Mouse (Mus musculus) skeletal muscle tissue, adult 2 months (tissue): Measurements from ENCODE around the gene Becn1.

Source experiments
- DNase-seq: peaks from one replicate; pipeline ENCODE4 v3.0.0-alpha.2; 2012; ENCODE audit warnings: low read depth, low spot score

The Becn1 gene

GRCm38 (mm10) chr11:101315665-101316500 is 13.8 kb upstream of the Becn1 start, which contains the start of gene Psme3:
Gene Psme3 (plus strand): TSS chr11:101316213.
- DNase-seq: peak; percentile 85

- no peak for DNase-seq
Measured at GRCm38 (mm10) chr11:101315082-101315650, 13.1 kb upstream of the Becn1 start.

GRCm38 (mm10) chr11:101314567-101314966 is 12.5 kb upstream of the Becn1 start:
- no peak for DNase-seq

GRCm38 (mm10) chr11:101312150-101312549 is 10.1 kb upstream of the Becn1 start:
- DNase-seq: no peak

GRCm38 (mm10) chr11:101311083-101311482 is 9.0 kb upstream of the Becn1 start:
- DNase-seq: no peak

- DNase-seq: no peak
Measured at GRCm38 (mm10) chr11:101307744-101308143, 5.7 kb upstream of the Becn1 start.

GRCm38 (mm10) chr11:101301299-101302003 is 635 bp downstream of the Becn1 start:
- DNase-seq: no peak

- no peak for DNase-seq
Measured at GRCm38 (mm10) chr11:101300881-101301280, 1.2 kb downstream of the Becn1 start.

- no peak for DNase-seq
Measured at GRCm38 (mm10) chr11:101295191-101295590, 6.9 kb downstream of the Becn1 start.

GRCm38 (mm10) chr11:101291231-101291630 is 10.9 kb downstream of the Becn1 start:
- no peak for DNase-seq

GRCm38 (mm10) chr11:101287306-101287705 is 14.8 kb downstream of the Becn1 start:
- no peak for DNase-seq

- DNase-seq: no peak
Measured at GRCm38 (mm10) chr11:101283805-101284204, 18.3 kb downstream of the Becn1 start.

- DNase-seq: no peak
Measured at GRCm38 (mm10) chr11:101282896-101283295, 19.2 kb downstream of the Becn1 start.

- no peak for DNase-seq
Measured at GRCm38 (mm10) chr11:101280837-101281236, 21.2 kb downstream of the Becn1 start.

GRCm38 (mm10) chr11:101279193-101279569 is 22.9 kb downstream of the Becn1 start:
- DNase-seq: no peak

GRCm38 (mm10) chr11:101278223-101279192 is 23.6 kb downstream of the Becn1 start, which contains the start of the genes Cntd1 and Coa3:
Gene Cntd1 (plus strand): TSS chr11:101279012.
Gene Coa3 (minus strand): TSS chr11:101279114.
- DNase-seq: peak; percentile 86

GRCm38 (mm10) chr11:101277381-101278222 is 24.5 kb downstream of the Becn1 start:
- DNase-seq: no peak

GRCm38 (mm10) chr11:101276319-101277070 is 25.6 kb downstream of the Becn1 start:
- DNase-seq: no peak

GRCm38 (mm10) chr11:101275309-101275708 is 26.8 kb downstream of the Becn1 start:
- DNase-seq: no peak
